Mouse (Mus musculus) testis, postnatal 14 days (tissue): Measurements from ENCODE around the gene Cdk15.

ENCODE experiments used
- DNase-seq: peaks from one replicate; pipeline ENCODE4 v3.0.0; 2021; ENCODE audit warnings: low spot score

Cdk15 gene

DNA sequence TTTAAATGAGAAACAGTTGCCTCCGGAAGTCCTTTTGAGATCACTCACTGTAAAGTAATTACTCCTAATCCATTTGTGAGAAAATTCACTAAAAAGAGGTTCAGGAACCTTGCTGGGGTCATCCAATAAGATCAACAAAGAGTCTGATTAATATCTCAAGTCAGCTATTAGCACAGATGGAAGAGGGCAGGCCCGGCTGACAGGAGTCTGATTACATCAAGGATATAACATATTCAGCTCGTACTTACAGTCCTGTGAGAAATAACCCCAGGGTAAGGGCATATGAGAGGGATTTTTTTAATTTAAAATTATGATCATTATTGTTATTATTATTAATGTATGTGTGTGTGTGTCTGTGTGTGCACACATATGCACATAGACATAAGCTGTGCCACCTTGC is 15.5 kb downstream of the Cdk15 start:
- no peak for DNase-seq

DNA sequence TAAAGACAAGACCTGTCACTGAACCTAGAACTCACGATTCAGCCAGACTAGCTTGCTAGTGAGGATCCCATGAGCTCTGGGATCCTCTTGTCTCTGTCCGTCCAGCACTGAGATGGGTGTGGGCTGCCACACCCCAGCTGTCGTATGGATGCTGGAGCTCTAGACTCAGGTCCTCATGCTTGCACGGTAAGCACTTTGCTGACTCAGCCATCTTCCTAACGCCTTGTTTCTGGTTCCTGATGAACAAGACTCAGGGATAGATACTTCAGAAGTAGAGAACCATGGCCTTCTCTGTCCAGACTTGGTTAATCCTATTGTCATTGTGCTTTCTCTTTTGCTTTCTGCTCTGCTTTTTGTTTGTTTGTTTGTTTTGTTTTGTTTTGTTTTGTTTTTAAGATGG is 29.2 kb downstream of the Cdk15 start:
- no peak for DNase-seq

DNA sequence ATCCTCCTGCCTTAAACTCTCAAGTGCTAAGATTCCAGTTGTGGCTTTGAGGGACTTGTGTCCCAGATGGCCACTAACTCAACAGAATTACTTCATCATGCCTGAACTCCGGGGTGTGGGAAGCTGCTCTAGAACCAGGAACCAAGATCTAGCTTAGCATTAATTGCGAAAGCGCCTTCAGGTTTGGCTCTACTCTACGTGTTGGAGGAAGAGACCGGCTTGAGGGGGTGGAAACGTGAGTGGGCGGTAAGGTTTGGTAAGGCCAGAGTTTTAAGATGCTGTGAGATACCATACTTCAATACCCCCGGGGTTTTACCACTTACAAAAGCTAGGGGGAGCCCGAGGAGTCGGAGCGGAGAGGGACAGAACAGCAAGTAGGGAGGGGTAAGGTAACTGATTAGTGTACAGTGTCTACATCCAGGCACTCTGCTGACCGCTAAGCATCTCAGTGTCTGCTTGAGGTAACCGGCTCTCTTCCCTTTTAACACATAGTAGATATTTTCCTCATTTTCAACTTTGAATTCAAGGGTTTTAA is 29.7 kb downstream of the Cdk15 start:
- DNase-seq = no peak

DNA sequence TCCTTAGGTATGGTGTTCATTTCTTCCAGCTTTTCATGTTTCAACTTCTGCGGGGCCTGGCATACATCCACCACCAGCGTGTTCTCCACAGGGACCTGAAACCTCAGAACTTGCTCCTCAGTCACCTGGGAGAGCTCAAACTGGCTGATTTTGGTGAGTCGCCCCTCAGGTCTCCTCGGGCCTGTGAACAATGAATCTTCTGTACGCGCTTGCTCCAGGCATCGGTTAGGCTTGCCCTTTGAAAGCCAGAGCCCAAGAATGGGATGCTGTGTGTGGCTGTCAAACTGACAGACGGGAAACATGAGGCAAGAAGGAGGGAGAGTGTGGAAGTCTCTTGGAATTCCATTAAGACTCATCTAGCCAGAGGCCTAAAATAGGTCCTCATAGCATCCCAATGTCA is 31.0 kb downstream of the Cdk15 start:
- no peak for DNase-seq

GRCm38 (mm10) chr1:59291652-59292051 is 34.9 kb downstream of the Cdk15 start:
- DNase-seq = no peak

GRCm38 (mm10) chr1:59295769-59296168 is 39.1 kb downstream of the Cdk15 start:
- DNase-seq = no peak

GRCm38 (mm10) chr1:59297167-59297566 is 40.5 kb downstream of the Cdk15 start:
- DNase-seq = no peak

GRCm38 (mm10) chr1:59298491-59299090 is 41.9 kb downstream of the Cdk15 start:
- no peak for DNase-seq

DNA sequence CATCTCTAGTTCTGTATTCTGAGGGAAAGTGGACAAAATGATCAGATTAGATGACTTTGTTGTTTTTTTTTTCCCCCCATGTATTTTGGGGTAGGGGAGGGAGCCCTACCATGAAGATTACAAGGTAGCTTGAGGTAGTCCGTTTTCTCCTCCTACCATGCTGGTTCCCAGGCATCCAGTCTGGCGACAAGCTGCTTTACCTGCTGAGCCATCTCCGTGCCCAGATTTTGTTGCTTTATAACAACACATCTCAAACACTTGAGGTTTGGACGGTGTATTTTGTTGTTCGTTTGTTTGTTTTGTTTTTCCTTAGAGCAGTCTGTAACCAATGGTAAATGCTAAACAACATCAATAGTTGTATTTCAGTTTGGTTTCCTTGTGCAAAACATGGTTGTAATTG is 50.6 kb downstream of the Cdk15 start:
- no peak for DNase-seq

DNA sequence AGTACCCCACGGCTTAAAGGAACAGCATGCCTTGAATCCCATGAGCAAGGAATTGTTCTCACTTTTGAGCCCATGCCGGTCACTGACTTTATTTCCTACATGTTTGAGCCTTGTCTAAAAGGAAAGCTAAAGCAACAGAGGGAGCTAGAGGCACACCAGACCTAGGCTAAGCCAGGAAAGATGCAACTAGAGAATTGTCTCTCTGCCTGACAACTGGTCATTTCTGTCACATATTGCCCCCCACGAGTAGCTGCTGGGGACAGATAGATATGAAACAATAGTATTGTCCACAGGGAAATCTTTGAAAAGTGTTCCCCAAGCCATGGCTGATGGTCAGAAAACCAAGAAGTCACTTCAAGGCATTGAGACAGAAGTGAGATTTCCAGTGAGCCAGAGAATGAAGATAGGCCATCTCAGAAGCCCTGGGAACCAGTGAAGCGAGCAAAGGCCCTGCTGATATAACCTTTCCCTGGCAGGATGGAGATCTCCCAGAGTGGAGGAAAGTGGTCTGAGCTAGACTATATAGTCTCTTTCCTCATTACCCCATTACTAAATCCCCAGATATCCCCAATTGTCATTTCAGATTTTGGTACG is 54.7 kb downstream of the Cdk15 start:
- no peak for DNase-seq

DNA sequence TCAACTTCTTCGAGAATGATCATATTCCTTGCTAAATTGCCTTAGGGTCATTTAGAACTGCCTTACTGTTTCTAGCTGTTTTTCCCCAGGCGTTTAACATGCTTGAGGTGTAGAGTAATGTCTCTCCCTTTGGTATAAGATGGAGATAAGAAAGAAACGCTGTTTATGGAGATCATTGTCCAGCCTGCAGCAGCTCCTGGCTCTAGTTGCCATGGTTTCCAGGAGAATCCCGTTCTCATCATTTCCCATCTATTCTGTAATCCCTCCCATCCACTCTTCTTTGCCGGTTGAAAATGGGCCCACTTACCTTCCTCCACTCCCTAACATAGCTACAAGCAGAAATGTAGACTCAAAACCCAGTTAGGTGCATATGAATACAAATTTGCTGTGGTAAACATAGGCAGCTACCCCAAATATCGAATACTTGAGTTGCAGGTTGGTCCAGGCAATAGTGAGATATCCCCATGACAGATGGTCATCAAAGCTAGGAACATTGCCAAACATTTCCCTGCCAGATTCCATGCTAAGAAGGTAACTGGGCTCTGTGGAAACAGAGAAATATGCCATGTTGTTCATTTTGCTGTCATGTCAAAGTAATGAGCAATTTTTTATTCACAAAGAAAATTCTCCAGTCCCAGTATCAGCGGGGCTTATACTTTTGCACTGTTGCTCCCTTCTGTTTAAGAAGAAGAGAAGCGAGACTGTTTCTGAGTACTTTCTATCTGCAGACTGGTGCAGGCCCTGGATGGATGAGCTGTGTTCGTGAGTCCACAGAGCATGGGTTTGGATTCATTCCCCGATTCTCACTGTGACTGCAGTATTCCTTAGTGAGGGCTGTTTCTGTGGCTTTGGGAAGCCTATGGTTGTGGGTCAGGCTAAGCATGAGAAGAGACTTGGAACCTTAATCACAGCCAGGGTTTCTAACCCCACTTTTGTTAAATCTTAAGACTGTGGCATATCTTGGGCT is 55.8 kb downstream of the Cdk15 start:
- DNase-seq = no peak

DNA sequence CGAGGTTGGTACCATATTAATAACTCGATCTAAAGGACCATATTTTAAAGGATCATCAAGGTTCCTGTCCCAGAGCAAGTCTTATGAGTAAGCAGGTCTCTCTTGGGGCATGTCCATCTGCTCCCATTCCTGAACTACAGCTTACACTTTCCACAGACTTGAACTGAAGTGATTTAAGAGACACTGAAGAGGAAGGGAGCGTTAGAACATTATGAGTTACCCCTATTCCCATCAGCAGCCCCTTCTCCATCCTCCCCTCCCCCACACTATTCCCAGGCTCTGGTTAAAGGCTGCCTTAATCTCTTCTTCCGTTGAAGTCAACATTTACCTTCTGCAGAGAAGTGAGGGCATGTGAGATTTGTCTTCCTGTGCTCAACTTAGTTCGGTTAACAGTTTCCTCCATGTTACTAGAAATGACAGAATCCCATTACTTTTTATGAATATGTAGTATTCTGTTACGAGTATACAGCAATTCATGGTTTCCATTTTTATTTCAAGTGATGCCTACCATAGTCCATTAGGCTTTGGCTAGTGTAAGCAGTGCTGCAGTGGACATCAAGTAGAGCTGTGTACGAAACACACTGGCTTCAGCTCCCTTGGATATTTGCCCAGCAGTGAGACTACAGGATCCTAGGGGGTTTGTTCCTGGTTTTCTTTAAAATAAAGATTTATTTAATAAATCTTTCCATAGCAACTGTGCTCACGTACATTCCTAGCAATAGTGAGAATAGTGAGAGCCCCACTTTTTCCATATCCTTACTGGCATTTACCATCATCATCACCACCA is 56.6 kb downstream of the Cdk15 start:
- DNase-seq = no peak

- peak; percentile 33 for DNase-seq
Measured at GRCm38 (mm10) chr1:59315057-59315807, 58.5 kb downstream of the Cdk15 start.

DNA sequence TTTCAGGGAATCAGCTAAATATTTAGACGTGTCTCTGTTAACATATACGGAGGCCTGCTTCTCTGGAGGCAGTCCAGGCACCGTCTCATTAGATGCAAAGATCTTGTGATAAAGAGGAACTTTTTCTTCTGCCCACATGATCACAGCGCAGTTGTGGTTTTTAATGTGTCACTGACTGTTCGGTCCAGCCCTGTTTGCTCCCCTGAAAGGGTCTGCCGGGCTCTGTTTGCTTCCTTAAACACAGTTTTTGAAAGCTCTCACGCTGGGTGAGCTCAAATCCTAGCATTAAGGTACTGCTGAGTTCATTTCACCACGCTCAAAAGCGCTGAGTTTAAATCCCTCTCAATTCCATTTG is 59.3 kb downstream of the Cdk15 start:
- DNase-seq = no peak

DNA sequence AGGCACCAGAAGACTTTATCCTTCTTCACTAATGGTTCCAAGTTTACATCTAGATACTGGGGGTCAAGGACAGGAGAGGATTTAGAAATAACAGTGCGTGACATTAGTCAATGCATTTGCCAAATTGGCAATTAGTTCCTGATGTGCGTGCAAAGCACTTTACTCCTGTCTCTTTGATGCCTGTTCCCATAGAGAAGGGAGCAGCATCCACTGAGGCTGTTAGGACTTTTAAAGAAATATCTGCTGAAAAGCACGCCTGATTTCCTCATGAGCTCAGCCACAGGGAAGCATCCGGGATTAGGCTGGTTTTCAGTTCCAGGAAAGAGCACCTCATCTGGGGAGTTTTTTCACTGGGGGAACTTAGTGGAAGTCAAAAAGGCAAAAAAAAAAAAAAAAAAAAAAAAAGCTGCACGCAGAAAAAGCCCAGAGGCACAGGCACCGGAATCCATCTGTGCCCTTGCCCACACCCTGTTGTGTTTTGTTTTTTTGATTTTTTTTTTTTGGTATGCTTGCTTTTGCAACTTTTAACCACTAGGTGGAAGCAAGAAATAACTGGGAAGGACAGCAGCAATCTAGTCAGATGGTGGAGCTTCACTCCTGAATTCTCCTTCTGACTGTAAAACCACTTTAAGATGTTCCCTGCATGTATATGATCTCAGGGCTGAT is 59.8 kb downstream of the Cdk15 start:
- DNase-seq = no peak

GRCm38 (mm10) chr1:59317397-59317796 is 60.7 kb downstream of the Cdk15 start:
- no peak for DNase-seq

- no peak for DNase-seq
Measured at GRCm38 (mm10) chr1:59318878-59319277, 62.2 kb downstream of the Cdk15 start.

- no peak for DNase-seq
Measured at GRCm38 (mm10) chr1:59321076-59321879, 64.6 kb downstream of the Cdk15 start.

DNA sequence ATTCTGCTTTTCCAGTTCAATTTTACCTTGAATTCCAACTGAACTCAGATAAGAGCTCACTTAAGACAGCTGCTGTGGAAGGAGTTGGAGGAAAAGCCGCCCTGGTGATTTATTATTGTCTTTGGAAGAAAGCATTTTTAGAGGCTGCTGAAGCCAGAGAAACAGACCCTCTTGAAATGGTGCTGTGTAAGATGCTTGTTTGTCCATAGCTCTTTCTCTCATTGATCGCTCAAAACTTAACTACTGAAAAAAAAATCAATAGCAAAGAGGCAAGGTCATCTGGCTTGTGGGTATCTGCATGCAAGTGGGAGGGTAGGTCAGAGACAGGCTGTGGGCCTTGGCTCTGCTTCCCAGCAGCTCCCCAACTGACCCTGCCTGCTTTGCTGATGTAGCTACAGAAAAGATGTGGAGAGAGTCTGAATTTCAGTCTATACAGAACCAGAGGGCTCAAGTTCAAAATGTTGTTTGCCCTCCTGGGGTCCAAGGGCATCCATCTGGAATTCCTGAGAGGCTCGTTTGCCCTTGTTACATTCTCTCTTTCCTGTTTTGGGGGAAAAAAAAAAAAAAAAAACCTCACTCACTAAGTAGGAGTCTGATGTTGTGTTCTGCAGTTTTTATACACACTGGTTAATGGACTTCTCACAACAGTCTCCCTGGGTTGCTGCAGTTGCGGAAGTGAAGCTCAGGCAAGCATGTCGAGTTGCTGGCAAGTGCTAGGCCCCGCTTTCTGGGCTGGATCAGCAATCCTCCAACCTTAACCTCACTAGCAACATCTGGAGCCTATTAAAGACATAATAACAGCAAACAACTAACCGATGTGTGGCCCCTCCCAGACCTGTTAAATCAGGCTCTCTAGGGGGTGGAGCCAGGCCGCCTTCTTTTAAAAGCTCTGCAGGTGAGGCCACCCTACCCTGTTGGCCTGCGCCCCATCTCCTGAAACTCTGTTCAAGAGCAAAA is 65.5 kb downstream of the Cdk15 start:
- DNase-seq = no peak
